Mouse (Mus musculus) hindbrain, postnatal 0 days (tissue): ENCODE results near the gene Nomo1. TPM values are rescaled to one million over a fixed set of nuclear protein-coding genes. Genes with fewer than 3 reads are reported as not detected.

Source experiments
- ATAC-seq: fragments of 200-750 bp; cut with Nextera tagmentation; 2 replicates; pipeline ENCODE4 v1.8.0; 2017; ENCODE audit warnings: mild to moderate bottlenecking, moderate TSS enrichment, moderate library complexity
- DNase-seq: peaks from one replicate; pipeline ENCODE4 v3.0.0-alpha.2; 2015; ENCODE audit warnings: low spot score
- H3K27ac ChIP-seq: fragments of 300-500 bp; sonication (generic); 2 replicates; pipeline ENCODE4 v1.5.1; 2014; ENCODE audit warnings: mild to moderate bottlenecking
- H3K27me3 ChIP-seq: fragments of 300-500 bp; sonication (generic); 2 replicates; pipeline ENCODE4 v1.6.1; 2014; ENCODE audit warnings: low read length, mixed read lengths; ENCODE audit not compliant: insufficient read depth
- H3K36me3 ChIP-seq: fragments of 300-500 bp; sonication (generic); 2 replicates; pipeline ENCODE4 v1.6.1; 2014; ENCODE audit warnings: low read length, mixed read lengths; ENCODE audit not compliant: insufficient read depth
- H3K4me1 ChIP-seq: fragments of 300-500 bp; sonication (generic); 2 replicates; pipeline ENCODE4 v1.6.1; 2014; ENCODE audit warnings: antibody characterized with exemption, low read length, mixed read lengths; ENCODE audit not compliant: insufficient read depth
- H3K4me2 ChIP-seq: fragments of 300-500 bp; sonication (generic); 2 replicates; pipeline ENCODE4 v1.6.1; 2014; ENCODE audit warnings: low read depth, mild to moderate bottlenecking, low read length, moderate library complexity, mixed read lengths
- H3K4me3 ChIP-seq: fragments of 300-500 bp; sonication (generic); 2 replicates; pipeline ENCODE4 v1.5.1; 2014; ENCODE audit warnings: low read length
- H3K9ac ChIP-seq: fragments of 300-500 bp; sonication (generic); replicated peaks from 2 replicates; pipeline ENCODE4 v1.6.1; 2014; ENCODE audit warnings: mild to moderate bottlenecking, low read length, moderate library complexity, mixed read lengths
- H3K9me3 ChIP-seq: fragments of 300-500 bp; sonication (generic); 2 replicates; pipeline ENCODE4 v1.6.1; 2016; ENCODE audit warnings: low read length, mixed read lengths
- CTCF ChIP-seq: IDR thresholded peaks from 2 replicates; pipeline ENCODE4 v1.5.1; 2016; ENCODE audit warnings: antibody characterized with exemption, control low read depth, low read depth
- WGBS: fragments of 180-500 bp; shearing (Covaris S2); extraction: QIAGEN DNeasy Blood & Tissue Kit; methylation state at CpG from one replicate; pipeline ENCODE4 v1.1.7; 2014; 5-methylcytosine and 5-hydroxymethylcytosine counted together
- polyA plus RNA-seq: library from polyadenylated mRNA; unstranded; fragments of >200 nt; fragmentation: Nextera tagmentation; extraction: Ambion mirVana; gene quantifications from 2 replicates; pipeline ENCODE4 v1.2.1, GENCODE M21; 2015
- total RNA-seq: library from RNA; depleted of rRNA; stranded (reverse); fragments of >200 nt; gene quantifications from 2 replicates; pipeline ENCODE4 v1.2.3, GENCODE M21; 2014

The Nomo1 gene
- total and polyA plus RNA-seq, 2 experiments from 2014 or later: 37.9 to 61.5 TPM

DNA sequence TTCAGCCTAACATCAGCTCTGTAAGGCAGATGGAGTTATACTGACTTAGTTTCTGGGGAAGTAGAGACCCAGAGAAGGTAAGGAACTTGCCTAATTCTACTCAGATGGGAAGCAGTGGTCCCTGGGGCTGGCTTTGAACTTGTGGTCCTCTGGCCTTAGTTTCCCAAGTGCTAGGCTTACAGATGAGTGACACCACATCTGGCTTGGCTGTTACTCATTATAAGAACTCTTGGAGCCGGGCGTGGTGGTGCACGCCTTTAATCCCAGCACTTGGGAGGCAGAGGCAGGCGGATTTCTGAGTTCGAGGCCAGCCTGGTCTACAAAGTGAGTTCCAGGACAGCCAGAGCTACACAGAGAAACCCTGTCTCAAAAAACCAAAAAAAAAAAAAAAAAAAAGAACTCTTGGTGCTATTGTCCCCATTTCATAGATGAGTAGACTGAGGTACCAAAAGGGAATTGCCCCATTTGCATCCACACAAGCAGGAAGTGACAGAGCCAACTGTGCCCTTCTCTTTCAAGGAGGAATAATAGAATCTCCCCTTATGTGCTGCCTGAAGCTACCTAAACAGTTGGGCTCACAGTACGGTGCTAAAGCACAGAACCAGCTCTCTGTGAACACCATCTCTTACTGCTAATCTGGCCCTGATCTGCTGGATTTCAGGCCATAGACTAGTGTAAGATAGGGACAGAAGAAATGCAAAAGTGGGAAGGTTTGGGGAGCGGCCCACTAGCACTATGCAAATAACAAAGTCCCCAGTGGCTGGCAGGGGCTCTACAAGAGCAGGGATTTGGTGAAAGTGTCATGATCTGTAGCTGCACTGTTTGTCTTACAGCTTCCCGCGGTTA is 4.0 kb upstream of the Nomo1 start:
- no peak overlapping the region for H3K27ac ChIP-seq
- H3K36me3 ChIP-seq: no peaks in the 10 kb centered on the region
- 0 out of 2 replicates have a peak, but pooled peaks have one; percentile 14 for TF ChIP-seq CTCF
- H3K4me2 ChIP-seq: no peak overlapping the region
- WGBS: 64% methylated on average over 8 of the region's 9 CpGs
- no peak for ATAC-seq
- no peaks in the 10 kb centered on the region for H3K27me3 ChIP-seq
- 0 out of 2 replicates have a peak overlapping the region, but pooled peaks have one; percentile 21 for H3K9ac ChIP-seq
- peaks cover 5% of the 10 kb centered on the region for H3K4me1 ChIP-seq
- no peaks in the 10 kb centered on the region for H3K9me3 ChIP-seq
- no peak for DNase-seq
- no peak overlapping the region for H3K4me3 ChIP-seq

DNA sequence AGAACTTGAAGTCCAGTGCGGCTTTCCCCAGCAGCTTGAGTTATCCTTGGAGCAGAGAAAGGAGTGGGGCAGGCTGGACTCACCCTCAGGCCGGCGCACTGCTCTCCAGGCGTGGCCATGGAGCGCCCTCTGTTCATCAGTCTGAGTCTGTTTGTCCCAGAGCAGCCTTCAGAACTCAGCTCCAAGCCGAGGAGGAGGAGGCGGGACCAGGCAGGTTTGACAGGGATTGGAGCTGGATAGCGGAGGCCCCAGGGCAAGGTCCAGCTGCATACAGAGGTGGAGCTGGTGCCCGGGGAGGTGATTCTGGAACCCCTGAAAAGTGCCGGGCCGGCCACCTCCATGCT is 3.4 kb upstream of the Nomo1 start, which contains the start of gene Abcc6:
Gene Abcc6 (minus strand): TSS at position 158 of the 344 bp plus-strand sequence.
- no peaks in the 10 kb centered on the region for H3K9me3 ChIP-seq
- no peaks in the 10 kb centered on the region for H3K36me3 ChIP-seq
- no peaks in the 10 kb centered on the region for H3K27me3 ChIP-seq
- TF ChIP-seq CTCF: no peak
- H3K9ac ChIP-seq: 0 out of 2 replicates have a peak within 1 kb of the TSS, but pooled peaks have one; percentile 21
- no peak within 1 kb of the TSS for H3K27ac ChIP-seq
- no peak for DNase-seq
- peaks cover 10% of the 10 kb centered on the region for H3K4me1 ChIP-seq
- H3K4me2 ChIP-seq: no peak within 1 kb of the TSS
- no peak for ATAC-seq
- WGBS: 13% methylated on average over 11 of the region's 11 CpGs
- no peak within 1 kb of the TSS for H3K4me3 ChIP-seq

DNA sequence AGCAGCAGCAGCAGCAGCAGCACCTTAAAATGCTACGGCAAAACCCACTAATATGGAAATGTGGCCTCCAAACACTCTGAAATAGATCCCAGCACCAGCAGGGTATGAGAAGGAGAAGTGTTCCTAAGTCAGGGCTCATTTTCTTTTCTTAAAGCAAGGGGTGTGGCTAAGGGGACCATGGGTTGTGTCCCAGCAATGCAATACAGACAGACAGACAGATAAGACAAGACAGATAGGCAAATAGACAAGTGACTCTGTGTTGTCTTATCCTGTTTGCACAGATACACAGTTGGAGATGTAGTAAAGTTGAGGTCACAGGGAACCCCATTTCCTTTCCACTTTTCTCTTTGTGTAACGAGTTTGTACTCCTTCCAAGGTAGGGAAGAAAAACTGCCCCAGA is 2.4 kb upstream of the Nomo1 start:
- DNase-seq (no peak), ATAC-seq (no peak)
- Histone ChIP-seq H3K4me1 (peaks cover 10% of the 10 kb centered on the region), H3K4me3 (no peak overlapping the region), H3K9me3 (no peaks in the 10 kb centered on the region), H3K27ac (no peak overlapping the region), H3K27me3 (no peaks in the 10 kb centered on the region), H3K4me2 (no peak overlapping the region), H3K36me3 (no peaks in the 10 kb centered on the region), H3K9ac (no peak overlapping the region)
- no peak for TF ChIP-seq CTCF
- 78% methylated on average over 2 of the region's 2 CpGs for WGBS

DNA sequence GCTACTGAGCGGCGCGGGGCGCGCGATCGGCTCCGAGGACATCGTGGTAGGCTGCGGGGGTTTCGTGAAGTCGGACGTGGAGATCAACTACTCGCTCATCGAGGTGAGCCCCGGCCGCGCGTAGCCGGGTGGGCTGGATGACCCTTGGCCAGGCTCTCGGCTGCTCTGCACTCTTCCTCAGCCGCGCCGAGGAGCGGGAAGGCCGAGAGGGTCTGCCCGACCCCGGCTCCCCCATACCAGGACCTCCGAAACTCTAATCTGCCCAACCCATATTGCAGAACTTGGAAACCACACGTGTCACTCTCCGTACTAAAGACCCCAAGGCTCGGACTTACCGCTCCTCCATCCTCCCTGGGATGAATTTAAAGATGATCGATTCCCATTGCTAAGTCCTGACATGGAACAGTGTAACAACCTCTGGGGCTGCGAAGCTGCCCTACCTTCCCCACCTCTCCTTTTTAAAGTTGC is 406 bp downstream of the Nomo1 start:
- no peak for TF ChIP-seq CTCF
- no peaks in the 10 kb centered on the region for H3K27me3 ChIP-seq
- ATAC-seq (no peak; the same call in 1 of the 2 replicates), DNase-seq (no peak)
- no peaks in the 10 kb centered on the region for H3K9me3 ChIP-seq
- peaks cover 10% of the 10 kb centered on the region for H3K4me1 ChIP-seq
- under 1% methylated on average over 35 of the region's 35 CpGs for WGBS
- peak overlapping the region; percentile 70 for H3K4me3 ChIP-seq
- H3K36me3 ChIP-seq: 0 out of 2 replicates have a peak, but pooled peaks cover 3% of the 10 kb centered on the region
- H3K9ac ChIP-seq: peak overlapping the region; percentile 75
- peak overlapping the region; percentile 37; the same call in 1 of the 2 replicates for H3K27ac ChIP-seq
- peak overlapping the region; percentile 93 for H3K4me2 ChIP-seq

DNA sequence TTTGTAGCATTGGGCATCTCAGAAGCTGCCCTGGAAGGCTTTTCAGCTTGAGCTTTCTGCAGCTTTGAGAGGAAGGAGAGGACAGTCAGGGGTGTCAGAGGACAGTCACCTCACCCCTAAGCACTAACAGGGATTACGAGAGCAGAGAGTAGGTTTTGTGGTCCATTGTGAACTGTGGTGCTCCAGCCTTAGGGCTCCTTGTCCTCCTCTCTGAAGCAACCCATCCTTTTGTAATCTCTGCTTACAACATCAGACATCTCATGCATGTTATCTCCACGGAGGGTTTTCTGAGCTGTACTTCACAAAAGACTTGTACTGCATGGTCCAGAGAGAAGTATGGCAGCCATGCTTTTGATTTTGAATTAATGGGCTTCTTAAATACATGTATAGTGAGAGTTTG is 1.5 kb downstream of the Nomo1 start:
- Histone ChIP-seq H3K27ac (no peak overlapping the region), H3K27me3 (no peaks in the 10 kb centered on the region), H3K4me1 (peaks cover 10% of the 10 kb centered on the region), H3K9me3 (no peaks in the 10 kb centered on the region), H3K4me3 (peak overlapping the region; percentile 70), H3K4me2 (peak overlapping the region; percentile 93), H3K9ac (no peak overlapping the region), H3K36me3 (0 out of 2 replicates have a peak, but pooled peaks cover 3% of the 10 kb centered on the region)
- ATAC-seq (no peak), DNase-seq (no peak)
- WGBS: 79% methylated on average over 2 of the region's 2 CpGs
- TF ChIP-seq CTCF: no peak

DNA sequence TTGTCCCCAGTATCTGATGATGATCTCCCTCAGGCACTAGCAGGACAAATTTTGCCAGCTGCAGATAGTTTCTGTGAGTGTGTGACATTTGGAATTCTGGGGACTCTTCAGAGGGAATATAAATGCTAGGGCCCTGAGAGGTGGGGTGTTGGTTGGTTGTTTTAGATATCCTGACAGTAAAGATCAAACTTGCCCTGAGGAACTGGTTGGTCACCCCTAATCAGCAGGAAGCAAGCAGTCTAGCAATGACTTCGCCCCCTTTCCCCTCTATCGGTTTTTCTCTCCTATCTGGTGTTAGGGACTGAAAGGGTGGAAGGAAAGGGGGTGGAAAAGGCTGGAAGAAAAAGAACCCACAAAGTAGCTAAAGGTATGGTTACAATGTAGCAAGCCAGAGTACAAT is 2.0 kb downstream of the Nomo1 start:
- no peak for DNase-seq
- WGBS: 96% methylated on average over 2 of the region's 2 CpGs
- H3K4me3 ChIP-seq: no peak overlapping the region
- TF ChIP-seq CTCF: no peak
- no peak for ATAC-seq
- 0 out of 2 replicates have a peak, but pooled peaks cover 3% of the 10 kb centered on the region for H3K36me3 ChIP-seq
- no peak overlapping the region for H3K4me2 ChIP-seq
- no peak overlapping the region for H3K27ac ChIP-seq
- H3K9me3 ChIP-seq: no peaks in the 10 kb centered on the region
- peaks cover 10% of the 10 kb centered on the region for H3K4me1 ChIP-seq
- H3K9ac ChIP-seq: no peak overlapping the region
- no peaks in the 10 kb centered on the region for H3K27me3 ChIP-seq

DNA sequence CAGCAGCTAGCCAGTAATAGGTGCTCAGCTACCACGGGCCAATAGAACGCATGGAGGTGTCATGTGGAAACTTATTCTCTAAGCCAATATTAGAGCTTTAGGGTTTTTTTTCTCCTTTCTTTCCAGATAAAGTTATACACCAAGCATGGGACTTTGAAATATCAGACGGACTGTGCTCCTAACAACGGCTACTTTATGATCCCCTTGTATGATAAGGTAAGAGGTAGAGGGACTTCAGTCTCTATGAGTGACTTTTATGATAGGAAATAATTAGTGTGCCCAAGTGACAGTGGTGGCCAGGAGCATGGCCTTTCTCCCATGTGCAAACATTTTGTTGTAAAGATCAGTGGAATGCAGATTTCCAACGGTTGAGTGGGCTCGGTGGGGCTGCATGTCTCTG is 3.9 kb downstream of the Nomo1 start:
- ATAC-seq (no peak), DNase-seq (no peak)
- Histone ChIP-seq H3K27ac (no peak overlapping the region), H3K4me1 (peaks cover 10% of the 10 kb centered on the region), H3K27me3 (no peaks in the 10 kb centered on the region), H3K9me3 (no peaks in the 10 kb centered on the region), H3K4me2 (no peak overlapping the region), H3K4me3 (no peak overlapping the region), H3K9ac (0 out of 2 replicates have a peak overlapping the region, but pooled peaks have one; percentile 5), H3K36me3 (peaks cover 18% of the 10 kb centered on the region)
- WGBS: 85% methylated on average over 6 of the region's 6 CpGs
- TF ChIP-seq CTCF: no peak
